Mouse (Mus musculus) frontal cortex, postnatal 36 days (tissue): ENCODE results near the gene Tnrc6c.

Experiments
- DNase-seq, 2 experiments: peaks; one replicate each; pipeline ENCODE4 v3.0.0; 2022; ENCODE audit warnings: low spot score in 2 of 2

Tnrc6c gene

DNA sequence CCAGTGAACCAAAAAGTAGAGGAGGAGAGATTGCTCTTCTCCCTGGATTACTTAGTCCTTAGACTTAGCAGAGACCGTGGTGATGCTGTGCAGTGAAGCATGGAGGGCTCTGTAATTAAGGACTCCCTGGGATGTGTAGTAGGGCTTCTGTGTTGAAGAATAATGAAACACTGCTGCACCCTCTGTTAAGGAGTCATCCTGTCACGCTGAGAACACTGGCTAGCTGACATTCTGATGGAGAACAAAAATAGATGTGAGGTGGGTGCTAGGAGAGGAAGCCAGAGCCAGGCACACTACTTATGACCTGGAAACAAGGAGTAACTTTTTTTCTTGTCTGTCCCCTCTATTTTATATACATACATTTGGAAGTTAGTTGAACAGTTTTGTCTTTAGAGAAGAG is 22.6 kb downstream of the Tnrc6c start:
- DNase-seq: no peak

DNA sequence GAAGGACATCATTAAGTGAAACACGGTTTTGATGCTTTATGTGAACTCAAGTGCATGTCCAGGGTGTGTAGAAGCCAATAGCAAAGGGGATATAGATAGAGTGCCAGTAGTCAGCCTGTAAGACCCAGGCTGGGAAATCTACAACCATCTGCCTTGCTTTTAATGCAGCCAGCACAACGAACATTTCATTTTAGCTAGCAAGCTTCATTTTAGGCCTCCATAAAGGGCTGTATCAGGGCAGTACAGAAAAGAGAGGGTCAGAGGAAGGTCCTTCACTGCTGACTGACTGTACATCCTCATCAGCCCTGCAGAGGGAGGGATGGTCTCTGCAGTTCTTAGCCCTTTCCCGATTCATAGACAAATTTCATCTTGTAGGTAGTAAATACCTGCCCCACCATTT is 23.0 kb downstream of the Tnrc6c start:
- DNase-seq: no peak

DNA sequence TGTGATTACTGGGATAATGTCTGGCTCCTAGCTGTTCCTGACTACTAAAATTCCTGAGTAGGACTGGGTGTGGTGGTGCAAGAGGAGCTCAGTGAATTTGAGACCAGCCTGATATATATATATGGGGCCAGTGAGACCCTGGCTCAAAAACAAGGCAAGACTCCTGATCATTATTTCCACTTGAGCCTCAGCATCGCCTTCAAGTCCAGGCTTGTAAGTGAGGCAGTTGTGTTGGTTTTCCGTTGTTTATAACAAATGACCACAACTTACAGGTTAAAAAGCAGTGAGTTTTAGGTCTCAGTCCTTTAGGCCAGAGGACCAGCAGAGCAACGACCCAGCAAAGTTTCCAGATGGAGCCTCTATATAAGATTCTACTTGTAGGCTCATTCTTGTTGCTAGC is 23.5 kb downstream of the Tnrc6c start:
- no peak for DNase-seq

DNA sequence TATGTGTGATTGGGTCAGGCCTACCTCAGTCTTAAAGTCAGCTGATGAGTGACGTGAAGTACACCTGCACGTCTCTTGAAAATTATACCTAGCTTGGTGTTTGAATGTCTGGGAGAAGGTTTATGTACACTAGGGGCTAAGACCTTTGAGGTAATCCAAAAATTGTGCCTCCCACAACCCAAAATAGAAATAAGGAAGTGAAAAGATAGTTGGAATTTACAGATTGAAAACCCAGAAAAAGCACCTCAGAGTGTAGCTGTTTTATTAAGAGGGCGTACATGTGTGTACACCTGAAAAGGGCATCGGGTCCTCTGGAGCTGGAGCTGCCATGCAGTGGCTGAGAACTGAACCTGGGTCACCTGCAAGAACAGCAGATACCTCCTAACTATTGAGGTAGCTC is 24.1 kb downstream of the Tnrc6c start:
- DNase-seq: no peak

DNA sequence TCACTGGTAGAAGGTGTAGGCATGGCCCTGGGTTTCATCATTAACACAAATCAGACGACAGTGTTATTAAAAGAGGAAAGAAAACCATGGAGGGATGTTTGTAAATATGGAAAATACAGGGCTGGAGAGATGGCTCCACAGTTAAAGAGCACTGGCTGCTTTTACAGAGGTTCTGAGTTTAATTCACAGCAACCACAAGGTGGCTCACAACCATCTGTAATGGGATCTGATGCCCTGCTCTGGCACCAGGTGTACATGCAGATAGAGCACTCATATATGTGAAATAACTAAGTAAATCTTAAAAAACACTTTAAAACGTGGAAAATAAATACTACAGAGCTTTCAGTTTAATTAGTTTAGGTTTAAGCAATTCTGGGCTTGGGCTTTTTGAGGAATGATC is 24.7 kb downstream of the Tnrc6c start:
- no peak for DNase-seq

DNA sequence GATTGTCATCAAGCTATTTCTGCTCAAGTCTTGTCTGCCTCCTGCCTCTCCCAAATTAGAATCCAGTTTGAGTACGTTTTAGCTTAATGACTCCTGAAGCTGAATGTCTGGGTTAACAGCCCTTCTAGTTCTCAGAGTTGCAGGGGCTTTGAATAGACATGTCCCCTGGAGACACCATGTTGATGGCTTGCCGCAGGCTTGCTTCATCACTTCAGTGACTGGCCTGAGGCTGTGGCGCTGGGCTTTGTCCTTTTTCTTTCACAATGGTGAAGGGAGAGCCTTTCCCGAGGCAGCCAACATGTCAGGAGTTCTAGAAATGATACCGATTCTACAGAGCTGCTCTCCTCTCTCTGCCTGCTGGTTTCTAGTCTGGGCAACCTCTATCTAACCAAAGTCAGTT is 30.6 kb downstream of the Tnrc6c start:
- DNase-seq: no peak

DNA sequence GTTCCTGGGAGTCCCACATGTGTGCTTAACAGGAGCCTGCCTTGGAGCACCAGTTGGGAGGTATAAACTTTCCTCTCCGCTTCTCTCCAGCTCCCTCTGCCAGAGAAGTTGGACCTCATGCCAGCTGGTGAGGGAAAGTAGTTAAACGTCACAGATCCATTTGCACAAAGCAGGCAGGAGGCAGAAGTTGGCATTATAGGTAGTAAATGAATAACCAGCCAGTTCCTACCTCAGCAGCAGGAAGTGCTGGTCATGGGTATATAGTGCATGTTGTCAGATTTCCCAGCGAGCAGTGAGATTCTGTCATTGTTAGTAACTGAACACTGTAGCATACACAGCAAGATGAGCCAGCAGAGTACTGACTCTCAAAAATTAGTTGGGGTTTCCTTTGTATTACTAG is 31.4 kb downstream of the Tnrc6c start:
- no peak for DNase-seq

DNA sequence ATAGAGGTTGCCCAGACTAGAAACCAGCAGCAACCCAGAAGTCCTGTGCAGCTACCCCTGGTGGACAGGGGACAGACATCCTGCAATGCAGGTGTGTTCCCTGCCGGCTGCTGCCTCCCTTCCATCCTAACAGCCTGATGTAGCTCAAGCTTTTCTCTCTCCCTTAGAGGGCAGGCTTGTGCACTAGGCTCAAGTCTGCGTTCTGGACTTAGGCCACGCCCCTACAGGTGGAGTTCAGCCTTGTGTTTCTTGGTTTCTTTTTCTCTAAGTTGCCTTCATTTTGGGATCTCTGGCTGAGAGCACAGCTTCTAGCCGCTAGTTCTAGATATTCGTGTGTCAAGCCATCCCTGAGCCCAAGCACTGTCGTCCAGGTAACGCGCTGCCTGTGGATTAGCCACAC is 31.9 kb downstream of the Tnrc6c start:
- no peak for DNase-seq

DNA sequence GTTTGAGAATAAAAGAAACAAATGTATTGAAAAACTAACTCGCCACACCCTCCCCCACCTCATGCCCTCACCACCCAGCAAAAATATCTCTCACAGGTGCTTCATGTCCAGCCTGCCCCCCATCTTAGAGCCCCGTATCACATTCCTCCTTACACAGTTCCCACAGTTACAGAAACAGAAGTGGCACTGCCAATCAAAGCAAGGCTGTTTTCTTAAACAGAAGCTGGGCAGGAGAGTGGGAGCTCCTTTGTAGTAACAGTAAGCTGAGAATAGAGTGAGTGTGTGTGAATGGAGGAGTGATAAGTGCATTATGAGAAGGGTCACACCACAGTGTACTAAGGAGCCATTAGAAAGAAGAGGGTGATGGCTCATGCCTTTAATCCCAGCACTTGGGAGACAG is 34.5 kb downstream of the Tnrc6c start:
- DNase-seq: no peak

DNA sequence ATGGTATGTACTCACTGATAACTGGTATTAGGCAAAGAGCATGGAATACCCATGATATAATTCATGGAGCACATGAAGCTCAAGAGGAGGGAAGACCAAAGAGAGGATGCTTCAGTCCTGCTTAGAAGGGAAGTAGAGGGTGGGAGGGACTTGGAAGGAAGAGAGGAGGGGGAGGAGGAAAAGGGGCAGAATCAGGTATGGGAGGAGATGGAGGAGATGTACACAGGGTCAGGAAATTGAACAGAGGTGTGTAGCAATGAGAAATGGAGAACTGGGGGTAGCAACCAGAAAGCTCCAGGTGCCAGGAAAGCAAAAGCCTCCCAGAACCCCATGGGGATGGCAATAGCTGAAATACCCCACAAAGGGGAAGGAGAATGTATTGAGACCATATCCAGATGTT is 37.2 kb downstream of the Tnrc6c start:
- no peak for DNase-seq

DNA sequence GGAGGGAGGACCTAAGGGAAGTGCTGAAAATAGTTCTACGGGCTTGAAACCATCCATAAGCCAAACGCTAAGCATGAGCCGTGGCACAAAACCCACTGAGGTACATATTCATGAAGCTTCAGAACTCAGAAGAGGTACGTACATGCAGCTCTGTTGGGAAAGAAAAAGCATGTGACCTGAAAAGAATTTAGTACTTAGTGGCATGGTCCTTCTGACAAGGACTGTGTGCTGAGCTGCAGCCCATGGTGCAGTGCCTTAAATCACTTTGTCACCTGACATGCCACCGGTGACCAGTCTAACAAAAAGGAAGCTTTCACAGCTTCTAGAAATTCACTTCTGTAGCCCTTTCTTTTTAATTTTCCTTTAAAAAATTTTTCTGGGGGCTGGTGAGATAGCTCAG is 40.0 kb downstream of the Tnrc6c start:
- no peak for DNase-seq

DNA sequence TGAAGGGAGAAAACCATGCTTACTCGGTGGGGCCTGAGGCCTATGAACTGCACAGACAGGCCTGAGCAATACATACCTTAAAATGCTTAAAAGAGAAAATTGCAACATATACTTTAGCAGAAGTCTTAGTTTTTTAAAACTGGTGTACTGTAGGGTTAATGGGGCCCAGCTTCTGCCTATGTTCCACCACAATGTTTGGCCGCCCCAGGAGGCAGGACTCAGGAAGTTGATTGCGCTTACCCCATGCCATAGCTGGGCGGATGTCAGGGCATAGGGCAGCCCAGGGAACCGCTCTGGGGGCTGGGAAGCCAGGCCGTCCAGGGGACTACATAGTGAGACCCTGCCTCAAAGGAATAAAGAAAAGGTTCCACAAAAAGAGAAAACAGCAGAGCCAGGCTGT is 42.5 kb downstream of the Tnrc6c start:
- no peak for DNase-seq

DNA sequence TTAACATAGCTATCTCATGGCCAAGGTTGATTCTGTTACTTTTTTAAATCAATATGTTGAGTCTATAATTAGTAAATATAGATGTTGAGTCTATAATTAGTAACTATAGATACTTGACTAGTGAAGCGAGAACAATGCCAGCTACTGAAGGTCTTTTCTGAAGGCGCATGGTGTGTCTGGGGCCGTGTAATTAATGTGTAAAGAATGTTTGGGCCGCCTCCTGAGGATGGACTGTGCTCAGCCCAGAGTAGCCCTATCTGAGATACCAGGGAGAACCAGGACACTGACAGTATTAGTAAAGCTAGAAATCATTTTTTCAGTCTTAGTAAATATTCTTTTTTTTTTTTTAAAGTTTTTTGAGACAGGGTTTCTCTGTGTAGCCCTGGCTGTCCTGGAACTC is 46.8 kb downstream of the Tnrc6c start:
- no peak for DNase-seq

DNA sequence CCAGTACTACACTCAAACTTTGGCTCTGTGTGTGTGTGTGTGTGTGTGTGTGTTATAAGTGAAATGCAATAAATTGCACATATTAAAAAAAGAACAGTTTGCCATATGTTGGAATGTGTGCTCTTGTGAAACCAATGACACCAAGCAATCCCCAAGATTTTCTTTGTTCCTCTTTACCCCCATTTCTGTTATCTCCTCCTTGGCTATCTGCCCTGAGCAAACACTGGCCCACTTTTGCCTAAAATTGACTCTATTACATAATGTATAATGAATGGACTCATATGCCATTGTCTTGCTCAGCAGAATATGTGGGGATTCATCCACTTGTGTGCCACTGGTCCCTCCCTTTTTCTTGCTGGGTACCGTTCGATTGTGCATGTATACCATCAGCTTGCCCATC is 52.2 kb downstream of the Tnrc6c start:
- DNase-seq: no peak

DNA sequence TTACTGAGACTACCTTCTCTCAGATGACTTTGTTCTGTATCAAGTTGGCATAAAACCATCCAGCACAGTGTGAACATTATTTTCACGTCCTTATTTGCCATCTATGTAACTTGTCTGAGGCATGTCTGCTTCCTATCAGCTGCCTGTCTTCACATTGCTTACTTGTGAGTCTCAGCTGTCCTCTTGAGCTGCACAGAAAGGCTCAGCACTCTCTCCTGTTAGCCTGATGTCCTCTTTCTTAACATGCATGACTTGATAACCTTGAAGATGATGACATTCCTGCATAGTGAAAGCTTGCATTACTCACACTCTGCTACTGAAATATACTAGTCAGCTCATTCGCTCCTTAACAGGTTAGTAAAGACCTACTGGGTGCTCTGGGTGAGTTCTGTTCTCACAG is 53.1 kb downstream of the Tnrc6c start:
- DNase-seq: no peak

DNA sequence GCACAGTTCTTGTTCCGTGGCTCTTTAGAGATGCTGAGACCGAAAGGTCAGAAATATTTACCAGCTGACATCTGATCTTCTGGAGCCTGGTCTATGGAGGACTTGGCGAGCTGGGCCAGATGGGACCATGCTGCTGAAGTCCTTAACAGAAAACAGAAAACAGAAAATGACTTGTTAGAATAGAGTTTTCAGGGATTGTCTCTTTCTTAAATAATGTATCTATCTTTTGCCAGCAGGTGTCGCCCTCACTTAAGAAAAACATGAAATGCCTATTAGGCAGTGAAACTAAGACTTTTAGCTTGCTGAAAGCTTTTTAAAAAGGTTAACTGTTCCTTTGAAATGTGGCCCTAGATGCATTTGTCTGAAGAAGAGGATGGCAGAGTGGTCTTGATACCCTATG is 55.2 kb downstream of the Tnrc6c start:
- DNase-seq: peak; percentile 47 to 61

DNA sequence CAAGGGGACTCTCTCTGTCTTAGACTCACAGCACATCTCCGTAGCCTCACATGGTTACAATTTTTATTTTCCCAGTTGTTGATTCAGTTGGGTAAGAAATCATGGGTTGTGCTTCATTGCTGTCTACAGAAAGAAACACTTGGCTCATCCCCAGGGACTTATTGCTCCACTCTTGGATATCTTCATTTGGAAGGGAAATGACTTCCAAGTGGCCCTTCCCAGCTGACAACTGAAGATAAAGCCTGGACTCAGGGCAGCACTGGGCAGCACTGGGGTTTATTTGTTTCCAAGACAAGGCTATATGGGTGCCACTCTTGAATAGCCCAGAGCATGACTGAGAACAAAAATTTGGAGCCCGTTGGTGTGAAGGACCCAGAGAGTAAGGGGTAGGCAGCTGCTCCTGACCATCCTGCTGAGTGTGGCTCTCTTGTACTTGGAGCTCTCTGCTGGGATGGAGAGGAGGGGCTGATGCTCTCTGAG is 56.8 kb downstream of the Tnrc6c start:
- no peak for DNase-seq

DNA sequence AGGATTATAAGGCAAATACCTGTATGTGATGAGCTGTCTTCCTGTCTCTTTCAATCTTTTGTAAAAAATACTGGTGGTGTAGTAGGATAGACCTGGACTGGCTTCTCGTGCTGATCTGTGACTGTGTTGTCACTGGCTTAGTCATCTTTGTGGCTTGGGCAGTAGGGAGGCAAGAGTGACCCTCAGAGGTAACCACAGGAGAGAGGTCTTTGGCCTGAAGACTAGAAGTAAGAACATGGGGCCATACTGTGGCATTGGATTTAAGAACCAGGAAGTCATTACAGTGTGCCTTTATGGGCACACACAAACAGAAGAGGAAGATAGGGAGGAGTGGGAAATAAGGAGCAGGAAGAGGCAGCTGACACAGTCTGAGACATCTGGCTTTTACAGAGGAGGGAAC is 58.0 kb downstream of the Tnrc6c start:
- no peak for DNase-seq

DNA sequence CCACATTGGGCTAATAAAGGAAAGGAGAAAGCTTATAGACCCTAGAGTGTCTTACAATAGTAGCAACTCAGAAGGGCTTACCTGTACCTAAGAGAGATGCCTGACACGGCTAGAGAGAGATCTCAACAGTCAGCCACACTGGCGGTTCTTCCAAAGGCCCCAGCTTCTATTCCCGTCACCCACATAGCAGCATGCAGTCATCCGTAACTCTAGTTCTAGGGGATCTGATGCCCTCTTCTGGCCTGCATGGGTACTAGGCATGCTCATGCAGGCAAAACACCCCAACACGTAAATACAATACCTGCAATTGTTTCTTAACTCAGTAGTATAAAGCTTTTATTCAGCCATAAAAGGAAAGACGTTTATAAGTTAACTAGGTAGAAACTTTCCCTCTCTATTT is 59.3 kb downstream of the Tnrc6c start:
- DNase-seq: no peak

DNA sequence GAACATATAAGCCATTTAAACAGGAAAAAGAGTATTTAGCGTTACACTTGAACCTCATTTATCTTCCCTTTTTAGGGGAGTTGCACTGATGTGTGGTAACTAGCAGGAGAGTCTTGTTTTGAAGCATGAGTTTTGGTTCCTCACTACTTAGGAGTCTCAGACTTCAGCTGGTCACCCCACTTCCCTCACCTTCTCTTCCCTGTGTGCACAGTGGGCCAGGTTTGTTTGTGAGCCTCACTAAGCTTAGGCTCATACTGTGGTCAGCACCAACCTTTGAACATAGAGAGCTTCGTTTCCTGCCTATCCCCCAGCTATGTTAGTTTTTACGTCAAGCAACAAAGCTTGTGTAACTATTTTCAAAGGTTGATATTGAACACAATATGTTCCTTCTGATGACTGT is 64.7 kb downstream of the Tnrc6c start:
- DNase-seq: no peak

DNA sequence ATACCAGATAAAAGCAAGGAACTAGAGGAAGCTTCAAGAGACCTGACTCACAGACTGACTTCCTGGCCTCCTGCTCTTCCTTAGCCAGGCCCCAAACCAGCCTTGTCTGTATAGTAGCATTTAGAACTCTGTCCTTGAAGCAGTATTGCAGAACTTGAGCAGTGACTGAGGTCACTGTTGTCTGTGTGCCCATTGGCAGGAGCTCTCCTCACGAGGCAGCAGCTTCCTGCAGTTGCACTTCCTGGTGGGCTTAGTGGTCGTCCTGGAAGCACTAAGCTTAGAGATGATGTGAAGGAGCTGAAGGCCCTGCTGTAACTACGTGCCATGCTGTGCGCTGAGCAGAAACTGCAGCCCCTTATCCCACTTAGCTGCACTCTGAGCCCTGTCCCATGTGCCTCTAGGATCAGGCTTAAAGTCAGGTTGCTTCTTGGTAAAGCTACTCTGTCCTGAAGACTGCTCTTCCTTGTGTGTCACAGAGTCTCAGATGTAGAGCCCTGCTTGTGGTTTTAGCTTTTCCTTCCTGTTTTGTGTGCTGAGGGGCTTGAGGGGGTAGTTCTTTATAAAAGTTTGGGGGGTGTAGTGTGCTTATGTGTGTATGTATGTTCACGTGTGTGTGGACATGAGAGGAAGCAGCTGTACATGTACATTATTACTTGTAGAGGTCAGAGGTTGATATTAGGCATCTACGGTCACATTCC is 70.7 kb downstream of the Tnrc6c start:
- no peak for DNase-seq

DNA sequence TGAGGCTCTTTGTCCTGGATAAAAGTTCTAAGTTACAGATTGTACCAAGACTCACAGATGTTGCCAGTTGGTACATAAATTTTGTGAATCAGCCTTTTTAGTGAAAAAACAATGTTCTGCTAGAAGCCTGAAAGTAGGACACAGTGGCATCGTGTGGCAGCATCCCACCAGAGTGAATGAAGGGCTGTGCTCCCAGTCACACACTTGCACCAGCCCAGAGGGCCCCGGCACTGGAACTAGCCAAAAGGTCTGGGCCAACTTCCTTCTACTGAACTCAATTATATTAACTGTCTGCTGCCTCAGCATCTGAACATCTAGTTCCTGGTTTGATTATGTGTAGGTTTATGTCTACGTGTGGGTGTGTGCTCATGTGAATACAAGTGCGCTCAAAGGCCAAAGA is 72.9 kb downstream of the Tnrc6c start:
- no peak for DNase-seq

DNA sequence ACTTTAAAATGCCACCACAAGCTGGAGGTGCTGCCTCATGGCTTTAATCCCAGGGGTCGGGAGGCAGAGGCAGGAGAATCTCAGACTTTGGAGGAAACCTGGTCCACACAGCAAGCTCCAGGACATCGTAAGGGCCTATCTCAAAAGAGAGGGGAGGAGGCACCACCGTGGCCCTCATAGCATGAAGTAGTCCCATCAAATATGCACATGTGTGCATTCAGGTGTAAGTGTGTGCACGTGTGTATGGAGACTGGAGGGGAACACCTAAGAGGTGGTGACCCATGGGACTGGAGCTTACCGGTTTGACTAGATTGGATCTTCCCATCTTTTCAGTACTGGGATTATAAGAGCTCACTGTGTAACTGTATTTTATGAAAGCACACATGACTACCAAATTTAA is 74.2 kb downstream of the Tnrc6c start:
- no peak for DNase-seq

DNA sequence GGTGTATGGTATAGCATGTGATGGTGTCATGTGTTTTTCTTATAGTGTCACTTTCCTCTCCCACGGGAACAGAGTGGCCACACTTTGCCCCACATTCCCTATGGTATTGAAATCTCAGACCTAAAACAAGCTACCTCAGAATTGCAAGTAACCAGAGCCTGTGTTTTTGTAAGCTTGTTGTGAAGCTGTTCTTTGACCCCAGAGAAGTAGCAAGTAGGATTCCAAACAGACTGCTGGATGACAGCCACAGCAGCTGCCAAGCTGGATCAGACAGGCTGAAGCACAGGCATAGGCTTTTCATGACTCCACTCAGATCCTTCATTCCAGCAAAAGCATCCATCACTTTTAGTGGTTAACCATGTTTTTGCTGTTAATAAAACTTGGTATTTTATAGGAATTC is 74.8 kb downstream of the Tnrc6c start:
- no peak for DNase-seq
